Mouse (Mus musculus) testis, adult 2 months (tissue): ENCODE measurements around the gene Gucy2c. TPM values are rescaled to one million over a fixed set of nuclear protein-coding genes. Genes with fewer than 3 reads are reported as not detected.

Source experiments
- H3K27ac ChIP-seq: fragments of 200-500 bp; 2 replicates; pipeline ENCODE4 v1.5.1; 2012; ENCODE audit warnings: low read depth, low read length; ENCODE audit not compliant: control insufficient read depth, insufficient read depth
- H3K27me3 ChIP-seq: fragments of 200-500 bp; 2 replicates; pipeline ENCODE4 v1.6.1; 2012; ENCODE audit warnings: mild to moderate bottlenecking, low read length, moderate library complexity; ENCODE audit not compliant: control insufficient read depth, insufficient read depth
- H3K36me3 ChIP-seq: fragments of 200-500 bp; 2 replicates; pipeline ENCODE4 v1.6.1; 2012; ENCODE audit warnings: mild to moderate bottlenecking, low read length; ENCODE audit not compliant: control insufficient read depth, insufficient read depth
- H3K4me1 ChIP-seq: fragments of 200-500 bp; 2 replicates; pipeline ENCODE4 v1.6.1; 2012; ENCODE audit warnings: low read length; ENCODE audit not compliant: control insufficient read depth, insufficient read depth
- H3K4me3 ChIP-seq: fragments of 200-500 bp; 2 replicates; pipeline ENCODE4 v1.5.1; 2012; ENCODE audit warnings: low read depth, mild to moderate bottlenecking, low read length, moderate library complexity, mixed read lengths; ENCODE audit not compliant: control insufficient read depth
- CTCF ChIP-seq: fragments of 200-500 bp; IDR thresholded peaks from 2 replicates; pipeline ENCODE4 v1.5.1; 2012; ENCODE audit warnings: low read depth, mild to moderate bottlenecking, inconsistent platforms, low read length, moderate library complexity; ENCODE audit not compliant: control insufficient read depth, insufficient read depth, insufficient replicate concordance
- POLR2A ChIP-seq: fragments of 200-500 bp; IDR thresholded peaks from 2 replicates; pipeline ENCODE4 v1.6.1; 2012; ENCODE audit warnings: low read depth, mild to moderate bottlenecking, inconsistent platforms, low read length, moderate library complexity; ENCODE audit not compliant: control insufficient read depth
- polyA plus RNA-seq: library from polyadenylated mRNA; depleted of rRNA; stranded (reverse); fragments of >200 nt; gene quantifications from 2 replicates; pipeline ENCODE4 v1.2.3, GENCODE M21; 2012

Gucy2c gene
- polyA plus RNA-seq, 1 experiment, result 0.33 TPM

DNA sequence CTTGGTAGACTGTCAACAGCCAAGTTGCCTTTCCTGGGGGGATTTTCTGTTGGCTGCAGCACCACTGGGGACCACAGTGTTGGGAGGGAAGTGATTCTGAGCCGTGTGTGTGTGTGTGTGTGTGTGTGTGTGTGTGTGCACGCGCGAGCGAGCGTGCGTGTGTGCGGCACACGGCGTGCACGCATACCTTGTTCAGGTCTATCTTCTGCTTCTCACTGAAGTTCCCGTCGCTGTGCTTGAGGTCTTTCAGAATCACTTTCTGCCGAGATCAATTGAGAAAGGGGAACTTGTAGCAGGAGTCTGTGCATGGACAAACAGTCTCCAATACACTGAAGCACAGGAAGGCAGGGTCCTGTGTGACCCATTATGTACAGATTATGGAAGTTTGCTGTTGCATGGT lies 53.4 kb downstream of the Gucy2c start:
- no peaks in the 10 kb centered on the region for H3K27me3 ChIP-seq
- TF ChIP-seq POLR2A, result no peak
- TF ChIP-seq CTCF, result no peak
- no peak overlapping the region for H3K27ac ChIP-seq
- H3K36me3 ChIP-seq, result no peaks in the 10 kb centered on the region
- peaks cover 2% of the 10 kb centered on the region; the same call in 1 of the 2 replicates for H3K4me1 ChIP-seq
- H3K4me3 ChIP-seq, result no peak overlapping the region

GRCm38 (mm10) chr6:136723171-136723570 lies 58.4 kb downstream of the Gucy2c start:
- Histone ChIP-seq H3K4me3 (no peak overlapping the region), H3K27ac (no peak overlapping the region), H3K4me1 (no peaks in the 10 kb centered on the region), H3K27me3 (no peaks in the 10 kb centered on the region), H3K36me3 (no peaks in the 10 kb centered on the region)
- TF ChIP-seq POLR2A (no peak), CTCF (no peak)

GRCm38 (mm10) chr6:136722565-136722964 lies 59.0 kb downstream of the Gucy2c start:
- Histone ChIP-seq H3K27me3 (no peaks in the 10 kb centered on the region), H3K27ac (no peak overlapping the region), H3K4me3 (no peak overlapping the region), H3K4me1 (no peaks in the 10 kb centered on the region), H3K36me3 (no peaks in the 10 kb centered on the region)
- TF ChIP-seq CTCF (no peak), POLR2A (no peak)

GRCm38 (mm10) chr6:136721925-136722324 lies 59.6 kb downstream of the Gucy2c start:
- peak; percentile 61; the same call in 1 of the 2 replicates for TF ChIP-seq CTCF
- no peak for TF ChIP-seq POLR2A
- no peaks in the 10 kb centered on the region for H3K36me3 ChIP-seq
- no peaks in the 10 kb centered on the region for H3K27me3 ChIP-seq
- H3K27ac ChIP-seq, result no peak overlapping the region
- H3K4me3 ChIP-seq, result no peak overlapping the region
- H3K4me1 ChIP-seq, result no peaks in the 10 kb centered on the region

DNA sequence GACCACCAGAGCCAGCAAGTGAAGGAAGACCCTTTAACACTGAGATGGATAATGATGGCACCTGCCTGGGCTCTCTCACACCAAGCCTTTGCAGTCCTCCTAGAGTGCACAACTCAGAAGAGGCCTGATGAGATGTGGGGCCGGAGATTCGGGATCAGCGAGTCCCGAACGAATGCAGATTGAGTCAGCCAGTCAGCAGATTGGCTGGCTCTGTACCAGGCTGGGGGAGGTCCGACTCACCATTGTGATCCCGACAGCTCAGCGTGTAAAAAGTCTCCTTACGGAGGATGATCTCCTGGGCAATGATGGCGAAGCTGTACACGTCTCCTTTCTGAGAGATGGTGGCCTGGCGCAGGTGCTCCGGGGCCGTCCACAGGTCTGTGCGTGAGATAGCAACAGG lies 61.1 kb downstream of the Gucy2c start:
- no peaks in the 10 kb centered on the region for H3K27me3 ChIP-seq
- no peak for TF ChIP-seq CTCF
- TF ChIP-seq POLR2A, result no peak
- H3K4me1 ChIP-seq, result no peaks in the 10 kb centered on the region
- no peak overlapping the region for H3K4me3 ChIP-seq
- H3K36me3 ChIP-seq, result no peaks in the 10 kb centered on the region
- H3K27ac ChIP-seq, result no peak overlapping the region

DNA sequence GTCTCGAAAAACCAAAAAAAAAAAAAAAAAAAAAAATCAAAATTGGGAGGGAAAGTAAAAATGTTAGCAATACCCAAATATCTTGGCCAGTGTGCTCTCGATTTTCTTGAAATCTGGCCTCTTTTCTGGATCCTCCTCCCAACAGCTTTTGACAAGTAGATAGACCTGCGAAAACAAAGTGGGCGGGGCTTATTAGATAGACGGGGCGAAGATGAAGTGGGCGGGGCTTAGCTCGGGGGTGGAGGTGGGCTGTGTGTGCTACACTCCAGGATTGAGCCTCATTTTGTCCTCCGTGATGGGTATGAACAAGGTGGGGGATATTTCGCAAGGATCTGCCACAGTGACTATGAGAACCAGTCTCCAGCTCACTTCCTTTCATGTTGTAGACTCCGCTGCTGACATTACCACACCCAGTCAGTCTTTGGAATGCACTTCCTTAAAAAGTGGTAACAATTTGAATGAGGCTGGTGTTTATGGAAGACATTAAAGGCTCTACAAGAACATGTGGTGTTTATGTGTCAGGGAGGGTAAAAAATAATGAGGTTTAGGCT lies 65.6 kb downstream of the Gucy2c start:
- Histone ChIP-seq H3K27me3 (no peaks in the 10 kb centered on the region), H3K4me3 (peak overlapping the region; percentile 25), H3K27ac (no peak overlapping the region), H3K36me3 (no peaks in the 10 kb centered on the region), H3K4me1 (no peaks in the 10 kb centered on the region)
- TF ChIP-seq POLR2A (no peak), CTCF (no peak)

DNA sequence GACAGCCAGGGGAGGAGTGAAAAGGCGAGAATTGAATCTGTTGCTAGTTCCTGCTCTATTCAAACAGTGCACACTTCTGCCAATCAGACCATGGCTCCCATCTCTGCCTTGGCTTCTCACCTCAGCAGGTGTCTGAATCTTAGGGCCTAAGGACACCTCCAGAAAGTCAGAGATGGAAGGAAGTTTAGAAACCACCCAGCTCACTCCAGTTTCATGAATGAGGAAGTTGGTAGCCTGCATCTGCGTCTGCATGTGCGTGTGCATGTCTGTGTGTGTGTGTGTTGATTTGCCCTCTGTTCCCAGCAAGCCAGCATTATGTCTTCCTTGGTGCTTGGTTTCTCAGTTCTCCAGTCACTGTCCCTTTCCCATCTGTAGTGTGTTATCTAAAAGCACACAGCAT lies 67.5 kb downstream of the Gucy2c start:
- no peaks in the 10 kb centered on the region for H3K4me1 ChIP-seq
- H3K36me3 ChIP-seq, result no peaks in the 10 kb centered on the region
- H3K27me3 ChIP-seq, result no peaks in the 10 kb centered on the region
- no peak overlapping the region for H3K27ac ChIP-seq
- TF ChIP-seq CTCF, result no peak
- TF ChIP-seq POLR2A, result no peak
- no peak overlapping the region for H3K4me3 ChIP-seq

- H3K4me3 ChIP-seq, result no peak overlapping the region
- no peak for TF ChIP-seq POLR2A
- no peak for TF ChIP-seq CTCF
These were observed 71.2 kb downstream of the Gucy2c start for GRCm38 (mm10) chr6:136710408-136710807.

More at GRCm38 (mm10) chr6:136710408-136710807, 71.2 kb downstream of the Gucy2c start:
- Histone ChIP-seq H3K27ac (no peak overlapping the region), H3K36me3 (no peaks in the 10 kb centered on the region), H3K27me3 (no peaks in the 10 kb centered on the region), H3K4me1 (no peaks in the 10 kb centered on the region)
